Mouse (Mus musculus): ENCODE measurements around the gene Phyh. TPM values are rescaled to one million over a fixed set of nuclear protein-coding genes. Genes with fewer than 3 reads are reported as not detected.

The Phyh gene
- polyA plus RNA-seq (2015; fragmentation: Nextera tagmentation; extraction: Ambion mirVana): 69.7 and 75.5 TPM in 2 replicates

- WGBS: 7% methylated on average over 35 of the region's 35 CpGs
- H3K27ac ChIP-seq: peak within 1 kb of the TSS; percentile 77
These were observed at the start of gene Phyh for GRCm38 (mm10) chr2:4918860-4919739. TSS of gene Phyh (plus strand) at chr2:4919019.

GRCm38 (mm10) chr2:4872740-4873139, 46.1 kb upstream of the Phyh start:
- Histone ChIP-seq H3K4me2 (no peak overlapping the region), H3K4me3 (no peak overlapping the region), H3K9ac (no peak overlapping the region), H3K4me1 (peaks cover 6% of the 10 kb centered on the region; the same call in 1 of the 2 replicates), H3K27ac (no peak overlapping the region), H3K9me3 (no peaks in the 10 kb centered on the region), H3K27me3 (no peaks in the 10 kb centered on the region), H3K36me3 (no peaks in the 10 kb centered on the region)
- ATAC-seq (ENCODE audit: borderline replicate concordance, extremely low read depth, low FRiP score, low TSS enrichment): no peak
- WGBS: 63% methylated on average over 9 of the region's 9 CpGs

More at GRCm38 (mm10) chr2:4918860-4919739, at the start of gene Phyh:
- no peaks in the 10 kb centered on the region for H3K36me3 ChIP-seq
- no peaks in the 10 kb centered on the region for H3K27me3 ChIP-seq
- H3K4me2 ChIP-seq: peak within 1 kb of the TSS; percentile 88
- peak; percentile 97 for ATAC-seq (ENCODE audit: borderline replicate concordance, extremely low read depth, low FRiP score, low TSS enrichment)
- no peaks in the 10 kb centered on the region for H3K9me3 ChIP-seq
- peaks cover 8% of the 10 kb centered on the region for H3K4me1 ChIP-seq
- peak within 1 kb of the TSS; percentile 56 for H3K9ac ChIP-seq
- H3K4me3 ChIP-seq: peak within 1 kb of the TSS; percentile 54

GRCm38 (mm10) chr2:4873331-4873730, 45.5 kb upstream of the Phyh start:
- Histone ChIP-seq H3K27ac (no peak overlapping the region), H3K4me1 (peaks cover 6% of the 10 kb centered on the region; the same call in 1 of the 2 replicates), H3K4me3 (no peak overlapping the region), H3K4me2 (no peak overlapping the region), H3K9ac (no peak overlapping the region), H3K36me3 (no peaks in the 10 kb centered on the region), H3K9me3 (no peaks in the 10 kb centered on the region), H3K27me3 (no peaks in the 10 kb centered on the region)
- no peak for ATAC-seq (ENCODE audit: borderline replicate concordance, extremely low read depth, low FRiP score, low TSS enrichment)
- WGBS: 21% methylated on average over 6 of the region's 6 CpGs

GRCm38 (mm10) chr2:4875090-4875489, 43.7 kb upstream of the Phyh start:
- no peak overlapping the region for H3K9ac ChIP-seq
- no peak for ATAC-seq (ENCODE audit: borderline replicate concordance, extremely low read depth, low FRiP score, low TSS enrichment)
- H3K27ac ChIP-seq: no peak overlapping the region
- H3K36me3 ChIP-seq: no peaks in the 10 kb centered on the region
- H3K4me1 ChIP-seq: peaks cover 6% of the 10 kb centered on the region; the same call in 1 of the 2 replicates
- 27% methylated on average over 1 of the region's 1 CpGs for WGBS
- no peak overlapping the region for H3K4me3 ChIP-seq
- no peak overlapping the region for H3K4me2 ChIP-seq
- H3K9me3 ChIP-seq: no peaks in the 10 kb centered on the region
- no peaks in the 10 kb centered on the region for H3K27me3 ChIP-seq

GRCm38 (mm10) chr2:4876131-4876530, 42.7 kb upstream of the Phyh start:
- Histone ChIP-seq H3K4me1 (peaks cover 6% of the 10 kb centered on the region; the same call in 1 of the 2 replicates), H3K27ac (no peak overlapping the region), H3K27me3 (no peaks in the 10 kb centered on the region), H3K36me3 (no peaks in the 10 kb centered on the region), H3K4me3 (no peak overlapping the region), H3K9ac (no peak overlapping the region), H3K4me2 (no peak overlapping the region), H3K9me3 (no peaks in the 10 kb centered on the region)
- 63% methylated on average over 3 of the region's 3 CpGs for WGBS
- no peak for ATAC-seq (ENCODE audit: borderline replicate concordance, extremely low read depth, low FRiP score, low TSS enrichment)

GRCm38 (mm10) chr2:4880737-4881349, 38.0 kb upstream of the Phyh start:
- Histone ChIP-seq H3K4me3 (peak overlapping the region; percentile 93), H3K4me2 (peak overlapping the region; percentile 80), H3K36me3 (peaks cover 8% of the 10 kb centered on the region), H3K9ac (peak overlapping the region; percentile 99), H3K9me3 (no peaks in the 10 kb centered on the region), H3K27me3 (no peaks in the 10 kb centered on the region), H3K4me1 (peaks cover 13% of the 10 kb centered on the region), H3K27ac (peak overlapping the region; percentile 100)
- ATAC-seq (ENCODE audit: borderline replicate concordance, extremely low read depth, low FRiP score, low TSS enrichment): peak; percentile 7
- 2% methylated on average over 20 of the region's 20 CpGs for WGBS

GRCm38 (mm10) chr2:4881350-4882248, 37.2 kb upstream of the Phyh start, which contains the start of gene Sephs1:
TSS of gene Sephs1 (plus strand) at chr2:4881564.
- WGBS: under 1% methylated on average over 86 of the region's 115 CpGs
- H3K4me2 ChIP-seq: peak within 1 kb of the TSS; percentile 80
- no peaks in the 10 kb centered on the region for H3K9me3 ChIP-seq
- H3K4me1 ChIP-seq: peaks cover 13% of the 10 kb centered on the region
- H3K9ac ChIP-seq: peak within 1 kb of the TSS; percentile 99
- H3K4me3 ChIP-seq: peak within 1 kb of the TSS; percentile 93
- H3K27me3 ChIP-seq: no peaks in the 10 kb centered on the region
- H3K36me3 ChIP-seq: peaks cover 15% of the 10 kb centered on the region
- H3K27ac ChIP-seq: peak within 1 kb of the TSS; percentile 100
- ATAC-seq (ENCODE audit: borderline replicate concordance, extremely low read depth, low FRiP score, low TSS enrichment): peak; percentile 76

GRCm38 (mm10) chr2:4882249-4882791, 36.5 kb upstream of the Phyh start:
- peak; percentile 81 for ATAC-seq (ENCODE audit: borderline replicate concordance, extremely low read depth, low FRiP score, low TSS enrichment)
- WGBS: under 1% methylated on average over 50 of the region's 63 CpGs
- peaks cover 13% of the 10 kb centered on the region for H3K4me1 ChIP-seq
- H3K9ac ChIP-seq: peak overlapping the region; percentile 99
- peak overlapping the region; percentile 100 for H3K27ac ChIP-seq
- peaks cover 21% of the 10 kb centered on the region for H3K36me3 ChIP-seq
- no peaks in the 10 kb centered on the region for H3K9me3 ChIP-seq
- H3K4me2 ChIP-seq: peak overlapping the region; percentile 80
- peak overlapping the region; percentile 93 for H3K4me3 ChIP-seq
- H3K27me3 ChIP-seq: no peaks in the 10 kb centered on the region

- under 1% methylated on average over 18 of the region's 18 CpGs for WGBS
- Histone ChIP-seq H3K9ac (peak overlapping the region; percentile 99), H3K27me3 (no peaks in the 10 kb centered on the region), H3K36me3 (peaks cover 29% of the 10 kb centered on the region), H3K27ac (peak overlapping the region; percentile 100), H3K4me1 (peaks cover 13% of the 10 kb centered on the region), H3K4me3 (peak overlapping the region; percentile 93), H3K4me2 (peak overlapping the region; percentile 80), H3K9me3 (no peaks in the 10 kb centered on the region)
- ATAC-seq (ENCODE audit: borderline replicate concordance, extremely low read depth, low FRiP score, low TSS enrichment): no peak
These were observed 35.7 kb upstream of the Phyh start for GRCm38 (mm10) chr2:4883009-4883704.

- no peak overlapping the region for H3K4me3 ChIP-seq
- no peak overlapping the region for H3K9ac ChIP-seq
- peaks cover 61% of the 10 kb centered on the region for H3K36me3 ChIP-seq
- no peak overlapping the region for H3K27ac ChIP-seq
- H3K4me2 ChIP-seq: no peak overlapping the region
- ATAC-seq (ENCODE audit: borderline replicate concordance, extremely low read depth, low FRiP score, low TSS enrichment): no peak
- 82% methylated on average over 6 of the region's 6 CpGs for WGBS
- H3K27me3 ChIP-seq: no peaks in the 10 kb centered on the region
- H3K4me1 ChIP-seq: peaks cover 13% of the 10 kb centered on the region
- no peaks in the 10 kb centered on the region for H3K9me3 ChIP-seq
These were observed 31.9 kb upstream of the Phyh start for GRCm38 (mm10) chr2:4886896-4887295.

Data from lung, embryonic 15.5 days (tissue).